Mouse (Mus musculus) MEL (cell line): Measurements from ENCODE around the gene Hist1h2ad. TPM values are rescaled to one million over a fixed set of nuclear protein-coding genes. Genes with fewer than 3 reads are reported as not detected.

Source experiments
- DNase-seq: peaks from one replicate; pipeline ENCODE4 v3.0.0; 2011; ENCODE audit warnings: low read depth, low spot score
- H3K27ac ChIP-seq: 2 replicates; pipeline ENCODE4 v1.5.1; 2012; ENCODE audit warnings: low read depth, mild to moderate bottlenecking, control low read depth, low read length, moderate library complexity; ENCODE audit not compliant: control insufficient read depth
- H3K27me3 ChIP-seq, 2 experiments: fragments of 150-350 bp in 1 of 2; sonication (generic) in 1 of 2; 2 replicates each; pipeline ENCODE4 v1.6.1; 2012; ENCODE audit warnings: low read length in 2 of 2, mild to moderate bottlenecking in 2 of 2, improper control_type of control experiment in 1 of 2, moderate library complexity in 1 of 2; ENCODE audit not compliant: insufficient read depth in 2 of 2, control insufficient read depth in 1 of 2
- H3K36me3 ChIP-seq, 2 experiments: 2 replicates each; pipeline ENCODE4 v1.6.1; 2012 to 2014; ENCODE audit warnings: low read length in 2 of 2, improper control_type of control experiment in 1 of 2, inconsistent platforms in 1 of 2, mild to moderate bottlenecking in 1 of 2; ENCODE audit not compliant: insufficient read depth in 2 of 2, control insufficient read depth in 1 of 2
- H3K4me1 ChIP-seq, 2 experiments: fragments of 150-350 bp in 1 of 2; sonication (generic) in 1 of 2; 2 replicates each; pipeline ENCODE4 v1.6.1; 2012; ENCODE audit warnings: low read length in 2 of 2, improper control_type of control experiment in 1 of 2, mild to moderate bottlenecking in 1 of 2; ENCODE audit not compliant: insufficient read depth in 2 of 2, control insufficient read depth in 1 of 2
- H3K4me3 ChIP-seq, 2 experiments: fragments of 150-350 bp in 1 of 2; sonication (generic) in 1 of 2; 2 replicates each; pipeline ENCODE4 v1.5.1; 2012; ENCODE audit warnings: low read depth in 2 of 2, low read length in 2 of 2, mild to moderate bottlenecking in 2 of 2, moderate library complexity in 2 of 2, control low read depth in 1 of 2, improper control_type of control experiment in 1 of 2; ENCODE audit not compliant: control insufficient read depth in 1 of 2, insufficient read depth in 1 of 2
- H3K79me2 ChIP-seq: 2 replicates; pipeline ENCODE4 v1.6.1; 2012; ENCODE audit warnings: mild to moderate bottlenecking, low read length, moderate library complexity; ENCODE audit not compliant: control insufficient read depth, poor library complexity, insufficient read depth
- H3K9ac ChIP-seq: 2 replicates; pipeline ENCODE4 v1.6.1; 2012; ENCODE audit warnings: low read depth, mild to moderate bottlenecking, control low read depth, low read length, moderate library complexity; ENCODE audit not compliant: control insufficient read depth, poor library complexity, severe bottlenecking
- H3K9me3 ChIP-seq: fragments of 150-350 bp; sonication (generic); replicated peaks from 2 replicates; pipeline ENCODE4 v1.6.1; 2012; ENCODE audit warnings: mild to moderate bottlenecking, low read length, improper control_type of control experiment, moderate library complexity; ENCODE audit not compliant: insufficient read depth
- BHLHE40 ChIP-seq: IDR thresholded peaks from 2 replicates; pipeline ENCODE4 v1.6.1; 2012; ENCODE audit warnings: low read depth, mild to moderate bottlenecking, inconsistent platforms, low read length, improper control_type of control experiment, borderline replicate concordance
- CTCF ChIP-seq, 3 experiments: IDR thresholded peaks in 2 of 3; conservative IDR thresholded peaks in 1 of 3; 2 replicates each; pipeline ENCODE4 v1.5.1; 2011 to 2012; ENCODE audit warnings: low read length in 3 of 3, low read depth in 2 of 3, mild to moderate bottlenecking in 2 of 3, improper control_type of control experiment in 1 of 3, inconsistent platforms in 1 of 3, mixed read lengths in 1 of 3, moderate library complexity in 1 of 3; ENCODE audit not compliant: control insufficient read depth in 1 of 3, insufficient read depth in 1 of 3, poor library complexity in 1 of 3, severe bottlenecking in 1 of 3
- E2F4 ChIP-seq: IDR thresholded peaks from 2 replicates; pipeline ENCODE4 v1.6.1; 2011; ENCODE audit warnings: low read depth, low read length, improper control_type of control experiment, borderline replicate concordance
- ELF1 ChIP-seq: IDR thresholded peaks from 2 replicates; pipeline ENCODE4 v1.6.1; 2014; ENCODE audit warnings: low read depth, mild to moderate bottlenecking, inconsistent platforms, low read length, improper control_type of control experiment, moderate library complexity
- EP300 ChIP-seq, 2 experiments: IDR thresholded peaks; 2 replicates each; pipeline ENCODE4 v1.6.1; 2011; ENCODE audit warnings: improper control_type of control experiment in 2 of 2, low read length in 2 of 2, low read depth in 1 of 2, mild to moderate bottlenecking in 1 of 2
- GATA1 ChIP-seq: IDR thresholded peaks from 2 replicates; pipeline ENCODE4 v1.6.1; 2011; ENCODE audit warnings: low read depth, low read length, improper control_type of control experiment
- HCFC1 ChIP-seq: IDR thresholded peaks from 2 replicates; pipeline ENCODE4 v1.6.1; 2012; ENCODE audit warnings: low read depth, mild to moderate bottlenecking, inconsistent platforms, low read length, improper control_type of control experiment, moderate library complexity
- MAZ ChIP-seq: IDR thresholded peaks from 2 replicates; pipeline ENCODE4 v1.6.1; 2012; ENCODE audit warnings: low read depth, mild to moderate bottlenecking, inconsistent platforms, low read length, improper control_type of control experiment
- MEF2A ChIP-seq: IDR thresholded peaks from 2 replicates; pipeline ENCODE4 v1.6.1; 2014; ENCODE audit warnings: low read depth, mild to moderate bottlenecking, inconsistent platforms, low read length, improper control_type of control experiment; ENCODE audit not compliant: poor library complexity, insufficient replicate concordance, severe bottlenecking; ENCODE audit errors: extremely low read depth
- MXI1 ChIP-seq: IDR thresholded peaks from 2 replicates; pipeline ENCODE4 v1.6.1; 2011; ENCODE audit warnings: mild to moderate bottlenecking, low read depth, low read length, improper control_type of control experiment
- MYC ChIP-seq: IDR thresholded peaks from 2 replicates; pipeline ENCODE4 v1.6.1; 2011; ENCODE audit warnings: low read depth, mild to moderate bottlenecking, low read length, improper control_type of control experiment, moderate library complexity
- NELFE ChIP-seq: IDR thresholded peaks from 2 replicates; pipeline ENCODE4 v1.6.1; 2011; ENCODE audit warnings: low read depth, low read length, improper control_type of control experiment
- NRF1 ChIP-seq: IDR thresholded peaks from 2 replicates; pipeline ENCODE4 v1.6.1; 2014; ENCODE audit warnings: low read depth, mild to moderate bottlenecking, inconsistent platforms, low read length, improper control_type of control experiment, moderate library complexity; ENCODE audit not compliant: poor library complexity, insufficient read depth, severe bottlenecking
- POLR2AphosphoS2 ChIP-seq: IDR thresholded peaks from 2 replicates; pipeline ENCODE4 v1.6.1; 2011; ENCODE audit warnings: low read length, improper control_type of control experiment
- POLR2AphosphoS5 ChIP-seq: IDR thresholded peaks from 2 replicates; pipeline ENCODE4 v1.6.1; 2012; ENCODE audit warnings: low read depth, borderline replicate concordance, mild to moderate bottlenecking, inconsistent platforms, low read length, moderate library complexity, mixed read lengths
- RAD21 ChIP-seq: IDR thresholded peaks from 2 replicates; pipeline ENCODE4 v1.6.1; 2011; ENCODE audit warnings: mild to moderate bottlenecking, low read depth, low read length, improper control_type of control experiment
- SIN3A ChIP-seq: IDR thresholded peaks from 2 replicates; pipeline ENCODE4 v1.6.1; 2012; ENCODE audit warnings: low read length, improper control_type of control experiment, inconsistent platforms
- SMC3 ChIP-seq: IDR thresholded peaks from 2 replicates; pipeline ENCODE4 v1.6.1; 2011; ENCODE audit warnings: low read depth, low read length, improper control_type of control experiment
- TAL1 ChIP-seq: IDR thresholded peaks from 2 replicates; pipeline ENCODE4 v1.6.1; 2012; ENCODE audit warnings: mild to moderate bottlenecking, inconsistent platforms, low read length, moderate library complexity, mixed read lengths
- TBP ChIP-seq: IDR thresholded peaks from 2 replicates; pipeline ENCODE4 v1.8.0; 2011; ENCODE audit warnings: low read depth, low read length, improper control_type of control experiment
- UBTF ChIP-seq: IDR thresholded peaks from 2 replicates; pipeline ENCODE4 v1.6.1; 2012; ENCODE audit warnings: low read depth, mild to moderate bottlenecking, inconsistent platforms, low read length, improper control_type of control experiment, moderate library complexity, borderline replicate concordance; ENCODE audit not compliant: insufficient read depth
- ZC3H11A ChIP-seq: IDR thresholded peaks from 2 replicates; pipeline ENCODE4 v1.6.1; 2012; ENCODE audit warnings: low read depth, mild to moderate bottlenecking, inconsistent platforms, low read length, improper control_type of control experiment
- ZKSCAN1 ChIP-seq: IDR thresholded peaks from 2 replicates; pipeline ENCODE4 v1.6.1; 2012; ENCODE audit warnings: low read depth, mild to moderate bottlenecking, inconsistent platforms, low read length, improper control_type of control experiment, moderate library complexity
- ZMIZ1 ChIP-seq: IDR thresholded peaks from 2 replicates; pipeline ENCODE4 v1.6.1; 2012; ENCODE audit warnings: low read depth, mild to moderate bottlenecking, inconsistent platforms, low read length, improper control_type of control experiment, moderate library complexity
- ZNF384 ChIP-seq: IDR thresholded peaks from 2 replicates; pipeline ENCODE4 v1.6.1; 2012; ENCODE audit warnings: low read depth, mild to moderate bottlenecking, inconsistent platforms, low read length, improper control_type of control experiment
- polyA plus RNA-seq, 2 experiments: library from polyadenylated mRNA; stranded (reverse) in 1 of 2; unstranded in 1 of 2; fragments of >175 nt in 1 of 2; fragments of >200 nt in 1 of 2; gene quantifications; 2 replicates each; pipeline versions ENCODE4 v1.2.1 to v1.2.4; 2012; ENCODE audit warnings: low replicate concordance in 2 of 2, low read depth in 1 of 2; ENCODE audit not compliant: insufficient read length in 2 of 2, insufficient read depth in 1 of 2, missing spikeins in 1 of 2
- total RNA-seq: library from RNA; depleted of rRNA; stranded (reverse); fragments of 300-350 nt; gene quantifications from 2 replicates; pipeline ENCODE4 v1.2.3, GENCODE M21; 2012

The Hist1h2ad gene
- total and polyA plus RNA-seq, 3 experiments, result 0.14 to 924 TPM; not detected in 1

GRCm38 (mm10) chr13:23595622-23596372 is 21.6 kb downstream of the Hist1h2ad start (continued):
- TF ChIP-seq GATA1 (peak; percentile 38; the same call in 1 of the 2 replicates), NELFE (no peak), POLR2AphosphoS5 (no peak), ELF1 (no peak), MYC (no peak), TAL1 (peak; percentile 88), EP300 (IDR thresholded peaks at IDR 0.05; ENCODE audit: low read depth in 1 of 2, low read length in 2 of 2) (peak; percentile 26 to 74; a peak in 3 of 4 replicates), E2F4 (no peak), MXI1 (no peak), ZC3H11A (no peak)
- TF ChIP-seq, all 39 proteins: peak for 6

DNA sequence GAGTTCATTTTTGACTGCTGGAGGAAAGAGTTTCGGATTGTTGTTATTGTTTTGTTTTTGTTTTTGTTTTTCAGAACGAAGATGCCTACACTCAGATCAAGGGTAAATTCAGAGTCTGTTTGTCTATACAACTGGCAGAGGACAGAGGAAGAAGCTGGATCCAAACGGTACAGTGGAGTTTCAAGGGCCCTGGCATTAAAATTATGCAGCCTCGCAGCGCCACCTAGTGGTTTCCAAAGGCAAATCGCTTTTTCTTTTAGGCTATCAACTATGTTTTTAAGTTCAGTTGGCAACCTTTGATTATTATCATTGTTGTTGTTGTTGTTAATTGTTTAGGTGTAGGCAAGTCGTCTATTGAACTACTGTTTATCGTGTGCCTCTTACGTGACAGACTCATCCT is 23.8 kb downstream of the Hist1h2ad start:
- H3K4me1 ChIP-seq, result peaks cover 15 to 26% of the 10 kb centered on the region in 2 experiments
- 0 out of 4 replicates have a peak overlapping the region, but pooled peaks of 1 of the 2 experiments have one; percentile 19 for H3K4me3 ChIP-seq
- H3K79me2 ChIP-seq, result no peaks in the 10 kb centered on the region
- H3K36me3 ChIP-seq, result peaks cover 0 to 28% of the 10 kb centered on the region in 2 experiments; a peak in 2 of 4 replicates
- H3K9me3 ChIP-seq, result no peaks in the 10 kb centered on the region
- DNase-seq, result peak; percentile 89
- TF ChIP-seq RAD21 (peak; percentile 98), SMC3 (peak; percentile 76), ZNF384 (0 out of 2 replicates have a peak, but pooled peaks have one; percentile 18), GATA1 (peak; percentile 27; the same call in 1 of the 2 replicates), ZC3H11A (peak; percentile 85), BHLHE40 (peak; percentile 9; the same call in 1 of the 2 replicates), POLR2AphosphoS2 (no peak), MXI1 (no peak), UBTF (no peak), POLR2AphosphoS5 (no peak), EP300 (IDR thresholded peaks at IDR 0.05; ENCODE audit: low read depth in 1 of 2, low read length in 2 of 2) (no peak), HCFC1 (no peak), ZKSCAN1 (no peak), MAZ (no peak), SIN3A (peak; percentile 70), TBP (peak; percentile 53; the same call in 1 of the 2 replicates), ELF1 (0 out of 2 replicates have a peak, but pooled peaks have one; percentile 24), ZMIZ1 (no peak), NRF1 (no peak), E2F4 (no peak), MEF2A (no peak), CTCF (IDR thresholded peaks at IDR 0.05 in 2 of 3, conservative IDR thresholded peaks at IDR 0.05 in 1 of 3; ENCODE audit: control insufficient read depth in 1 of 3, insufficient read depth in 1 of 3, low read depth in 2 of 3, low read length in 3 of 3, poor library complexity in 1 of 3, severe bottlenecking in 1 of 3) (peak; percentile 75 to 88 (median 77))
- TF ChIP-seq, all 39 proteins: peak for 10
- no peaks in the 10 kb centered on the region for H3K27me3 ChIP-seq
- peak overlapping the region; percentile 34; the same call in 1 of the 2 replicates for H3K9ac ChIP-seq
- no peak overlapping the region for H3K27ac ChIP-seq
